ENCODE assay signal across 8 mouse cellular contexts in the genomic region with DNA sequence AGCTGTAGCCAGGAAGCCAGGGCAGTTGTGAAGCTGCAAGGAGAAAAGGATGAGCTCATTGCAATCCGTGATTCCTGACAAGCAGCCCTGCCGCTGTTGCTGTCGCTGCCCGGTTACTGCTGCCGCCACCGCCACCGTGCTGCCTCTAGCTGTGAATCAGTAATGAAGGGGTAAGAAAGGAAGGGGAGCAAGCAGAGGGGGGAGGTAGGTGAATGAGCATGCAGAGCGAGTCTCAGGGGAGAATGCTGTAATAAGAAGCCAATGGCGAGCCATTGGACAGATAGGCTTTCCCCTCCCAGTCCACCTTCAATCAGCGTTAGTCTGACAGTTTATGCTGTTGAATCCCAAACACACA.
DNase-seq lines count a peak whose midpoint lies in the region; ATAC-seq lines count a peak whose summit lies in the region.

No protein-coding gene starts in this region.

- peak; percentile 88 for ATAC-seq in cerebellum, adult (ENCODE audit: insufficient number of reproducible peaks, low FRiP score, low TSS enrichment)
- peak; percentile 93 for ATAC-seq in forebrain, embryonic 14.5 days
- ATAC-seq in lung, embryonic 15.5 days (ENCODE audit: borderline replicate concordance, extremely low read depth, low FRiP score, low TSS enrichment): peak; percentile 67; the same call in 1 of the 2 replicates

- H3K27me3 ChIP-seq in forebrain, embryonic 14.5 days (replicated peaks; ENCODE audit: control insufficient read depth, insufficient read depth, low read length): no peaks in the 10 kb centered on the region
- no peaks in the 10 kb centered on the region for H3K27me3 ChIP-seq in lung, embryonic 15.5 days

- no peaks in the 10 kb centered on the region for H3K36me3 ChIP-seq in forebrain, embryonic 14.5 days (ENCODE audit: control insufficient read depth, insufficient read depth, low read length)
- no peaks in the 10 kb centered on the region for H3K36me3 ChIP-seq in lung, embryonic 15.5 days

- 0 out of 2 replicates have a peak, but pooled peaks cover 2% of the 10 kb centered on the region for H3K4me1 ChIP-seq in forebrain, embryonic 14.5 days (ENCODE audit: control insufficient read depth, insufficient read depth, low read length)
- peaks cover 7% of the 10 kb centered on the region; the same call in 1 of the 2 replicates for H3K4me1 ChIP-seq in lung, embryonic 15.5 days

- peak overlapping the region; percentile 92 for H3K27ac ChIP-seq in forebrain, embryonic 14.5 days (ENCODE audit: low read depth, low read length)
- no peak overlapping the region for H3K27ac ChIP-seq in lung, embryonic 15.5 days

- peak overlapping the region; percentile 40 for H3K4me3 ChIP-seq in forebrain, embryonic 14.5 days (ENCODE audit: low read depth, low read length)
- peak overlapping the region; percentile 35 for H3K4me3 ChIP-seq in lung, embryonic 15.5 days

- DNase-seq in MN1 (ENCODE audit: low spot score): peak; percentile 89
- peak; percentile 84 for DNase-seq in forebrain, embryonic 14.5 days (ENCODE audit: low spot score)
- DNase-seq in heart, postnatal 4 days: peak; percentile 57
- DNase-seq in layer of hippocampus, adult 9-10 months (ENCODE audit: low spot score): peak; percentile 63
- peak; percentile 25 for DNase-seq in retina, postnatal 7 days (ENCODE audit: low read depth, low spot score)
- no peak for DNase-seq in c-Kit-positive CD71-positive TER-119-positive erythroid progenitor cells, embryonic 14.5 days (ENCODE audit: low spot score)

- H3K4me2 ChIP-seq in forebrain, embryonic 14.5 days (ENCODE audit: low read length): peak overlapping the region; percentile 68
- H3K4me2 ChIP-seq in lung, embryonic 15.5 days: peak overlapping the region; percentile 65

- H3K9me3 ChIP-seq in forebrain, embryonic 14.5 days (replicated peaks; ENCODE audit: control insufficient read depth, low read length): no peaks in the 10 kb centered on the region
- H3K9me3 ChIP-seq in lung, embryonic 15.5 days: no peaks in the 10 kb centered on the region

- WGBS in forebrain, embryonic 14.5 days: 0% methylated on average over 10 of the region's 10 CpGs
- whole genome bisulfite sequencing in lung, embryonic 15.5 days: 3% methylated on average over 10 of the region's 10 CpGs

- peak overlapping the region; percentile 74 for H3K9ac ChIP-seq in forebrain, embryonic 14.5 days (ENCODE audit: low read length)
- 0 out of 2 replicates have a peak overlapping the region, but pooled peaks have one; percentile 18 for H3K9ac ChIP-seq in lung, embryonic 15.5 days
